Mouse (Mus musculus) MEL (cell line): ENCODE measurements around the gene Spock1. TPM values are rescaled to one million over a fixed set of nuclear protein-coding genes. Genes with fewer than 3 reads are reported as not detected.

Source experiments
- DNase-seq: peaks from one replicate; pipeline ENCODE4 v3.0.0; 2011; ENCODE audit warnings: low read depth, low spot score
- H3K27ac ChIP-seq: 2 replicates; pipeline ENCODE4 v1.5.1; 2012; ENCODE audit warnings: low read depth, mild to moderate bottlenecking, control low read depth, low read length, moderate library complexity; ENCODE audit not compliant: control insufficient read depth
- H3K27me3 ChIP-seq, 2 experiments: fragments of 150-350 bp in 1 of 2; sonication (generic) in 1 of 2; 2 replicates each; pipeline ENCODE4 v1.6.1; 2012; ENCODE audit warnings: low read length in 2 of 2, mild to moderate bottlenecking in 2 of 2, improper control_type of control experiment in 1 of 2, moderate library complexity in 1 of 2; ENCODE audit not compliant: insufficient read depth in 2 of 2, control insufficient read depth in 1 of 2
- H3K36me3 ChIP-seq, 2 experiments: 2 replicates each; pipeline ENCODE4 v1.6.1; 2012 to 2014; ENCODE audit warnings: low read length in 2 of 2, improper control_type of control experiment in 1 of 2, inconsistent platforms in 1 of 2, mild to moderate bottlenecking in 1 of 2; ENCODE audit not compliant: insufficient read depth in 2 of 2, control insufficient read depth in 1 of 2
- H3K4me1 ChIP-seq, 2 experiments: fragments of 150-350 bp in 1 of 2; sonication (generic) in 1 of 2; 2 replicates each; pipeline ENCODE4 v1.6.1; 2012; ENCODE audit warnings: low read length in 2 of 2, improper control_type of control experiment in 1 of 2, mild to moderate bottlenecking in 1 of 2; ENCODE audit not compliant: insufficient read depth in 2 of 2, control insufficient read depth in 1 of 2
- H3K4me3 ChIP-seq, 2 experiments: fragments of 150-350 bp in 1 of 2; sonication (generic) in 1 of 2; 2 replicates each; pipeline ENCODE4 v1.5.1; 2012; ENCODE audit warnings: low read depth in 2 of 2, low read length in 2 of 2, mild to moderate bottlenecking in 2 of 2, moderate library complexity in 2 of 2, control low read depth in 1 of 2, improper control_type of control experiment in 1 of 2; ENCODE audit not compliant: control insufficient read depth in 1 of 2, insufficient read depth in 1 of 2
- H3K79me2 ChIP-seq: 2 replicates; pipeline ENCODE4 v1.6.1; 2012; ENCODE audit warnings: mild to moderate bottlenecking, low read length, moderate library complexity; ENCODE audit not compliant: control insufficient read depth, poor library complexity, insufficient read depth
- H3K9ac ChIP-seq: 2 replicates; pipeline ENCODE4 v1.6.1; 2012; ENCODE audit warnings: low read depth, mild to moderate bottlenecking, control low read depth, low read length, moderate library complexity; ENCODE audit not compliant: control insufficient read depth, poor library complexity, severe bottlenecking
- H3K9me3 ChIP-seq: fragments of 150-350 bp; sonication (generic); replicated peaks from 2 replicates; pipeline ENCODE4 v1.6.1; 2012; ENCODE audit warnings: mild to moderate bottlenecking, low read length, improper control_type of control experiment, moderate library complexity; ENCODE audit not compliant: insufficient read depth
- CHD1 ChIP-seq: IDR thresholded peaks from 2 replicates; pipeline ENCODE4 v1.6.1; 2012; ENCODE audit warnings: low read depth, mild to moderate bottlenecking, inconsistent platforms, low read length, improper control_type of control experiment
- CHD2 ChIP-seq: IDR thresholded peaks from 2 replicates; pipeline ENCODE4 v1.6.1; 2011; ENCODE audit warnings: low read length, improper control_type of control experiment
- ETS1 ChIP-seq: IDR thresholded peaks from 2 replicates; pipeline ENCODE4 v1.6.1; 2012; ENCODE audit warnings: low read depth, mild to moderate bottlenecking, inconsistent platforms, low read length, improper control_type of control experiment, moderate library complexity
- GABPA ChIP-seq: IDR thresholded peaks from 2 replicates; pipeline ENCODE4 v1.6.1; 2012; ENCODE audit warnings: low read depth, mild to moderate bottlenecking, inconsistent platforms, low read length, improper control_type of control experiment, moderate library complexity
- JUND ChIP-seq: IDR thresholded peaks from 2 replicates; pipeline ENCODE4 v1.6.1; 2011; ENCODE audit warnings: low read depth, mild to moderate bottlenecking, improper control_type of control experiment, low read length
- MXI1 ChIP-seq: IDR thresholded peaks from 2 replicates; pipeline ENCODE4 v1.6.1; 2011; ENCODE audit warnings: mild to moderate bottlenecking, low read depth, low read length, improper control_type of control experiment
- MYC ChIP-seq: IDR thresholded peaks from 2 replicates; pipeline ENCODE4 v1.6.1; 2011; ENCODE audit warnings: low read depth, mild to moderate bottlenecking, low read length, improper control_type of control experiment, moderate library complexity
- NRF1 ChIP-seq: IDR thresholded peaks from 2 replicates; pipeline ENCODE4 v1.6.1; 2014; ENCODE audit warnings: low read depth, mild to moderate bottlenecking, inconsistent platforms, low read length, improper control_type of control experiment, moderate library complexity; ENCODE audit not compliant: poor library complexity, insufficient read depth, severe bottlenecking
- POLR2AphosphoS5 ChIP-seq: IDR thresholded peaks from 2 replicates; pipeline ENCODE4 v1.6.1; 2012; ENCODE audit warnings: low read depth, borderline replicate concordance, mild to moderate bottlenecking, inconsistent platforms, low read length, moderate library complexity, mixed read lengths
- RAD21 ChIP-seq: IDR thresholded peaks from 2 replicates; pipeline ENCODE4 v1.6.1; 2011; ENCODE audit warnings: mild to moderate bottlenecking, low read depth, low read length, improper control_type of control experiment
- SMC3 ChIP-seq: IDR thresholded peaks from 2 replicates; pipeline ENCODE4 v1.6.1; 2011; ENCODE audit warnings: low read depth, low read length, improper control_type of control experiment
- ZKSCAN1 ChIP-seq: IDR thresholded peaks from 2 replicates; pipeline ENCODE4 v1.6.1; 2012; ENCODE audit warnings: low read depth, mild to moderate bottlenecking, inconsistent platforms, low read length, improper control_type of control experiment, moderate library complexity
- polyA plus RNA-seq, 2 experiments: library from polyadenylated mRNA; stranded (reverse) in 1 of 2; unstranded in 1 of 2; fragments of >175 nt in 1 of 2; fragments of >200 nt in 1 of 2; gene quantifications; 2 replicates each; pipeline versions ENCODE4 v1.2.1 to v1.2.4; 2012; ENCODE audit warnings: low replicate concordance in 2 of 2, low read depth in 1 of 2; ENCODE audit not compliant: insufficient read length in 2 of 2, insufficient read depth in 1 of 2, missing spikeins in 1 of 2
- total RNA-seq: library from RNA; depleted of rRNA; stranded (reverse); fragments of 300-350 nt; gene quantifications from 2 replicates; pipeline ENCODE4 v1.2.3, GENCODE M21; 2012

Spock1 gene
- total and polyA plus RNA-seq, 3 experiments: not detected

DNA sequence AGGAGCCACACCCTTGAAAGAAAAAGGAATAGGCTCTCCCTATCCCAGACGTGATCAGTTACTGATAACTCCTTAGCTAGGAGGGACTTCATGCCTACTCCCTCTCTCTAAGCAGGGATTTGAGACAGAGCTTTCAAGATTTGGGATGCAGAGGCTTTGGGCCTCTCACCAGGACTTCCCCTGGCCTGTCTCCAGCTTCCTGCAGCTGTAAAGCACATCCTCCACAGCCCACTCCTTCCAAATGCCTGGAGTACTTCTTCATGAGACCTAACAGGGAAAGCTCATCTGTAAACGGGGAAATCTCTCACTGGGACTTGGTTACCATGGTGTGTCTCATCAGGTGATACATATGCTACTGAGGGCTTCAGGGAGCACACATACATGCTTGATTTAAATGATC, 97.3 kb downstream of the Spock1 start:
- H3K27ac ChIP-seq: no peak overlapping the region

DNA sequence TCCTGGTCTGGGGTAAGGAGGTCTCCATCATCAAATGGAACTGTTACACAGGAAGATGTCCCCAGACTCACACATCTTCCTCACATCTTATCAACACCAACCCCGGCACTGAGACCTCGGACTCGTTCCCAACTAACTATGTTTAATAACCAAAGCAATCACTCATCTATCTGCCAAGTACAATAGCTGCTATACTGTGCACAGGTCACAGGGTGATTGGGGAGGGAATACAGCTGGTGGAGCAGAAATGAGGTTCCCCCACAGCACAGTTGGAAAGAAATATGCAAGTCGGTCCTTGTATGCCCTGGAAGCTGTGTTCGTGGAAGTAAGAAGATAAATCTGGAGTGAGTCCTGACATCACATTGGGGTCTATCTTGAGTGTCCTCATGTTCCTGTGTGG, 98.0 kb downstream of the Spock1 start:
- no peak for DNase-seq
- no peaks in the 10 kb centered on the region for H3K9me3 ChIP-seq
- H3K4me3 ChIP-seq: no peak overlapping the region
- TF ChIP-seq MXI1: no peak
- TF ChIP-seq CHD1: no peak
- TF ChIP-seq GABPA: no peak
- no peak for TF ChIP-seq CHD2
- TF ChIP-seq NRF1: no peak
- no peak for TF ChIP-seq MYC
- no peak for TF ChIP-seq JUND
- TF ChIP-seq ZKSCAN1: no peak
- no peak for TF ChIP-seq POLR2AphosphoS5
- no peak for TF ChIP-seq ETS1
- no peak overlapping the region for H3K9ac ChIP-seq
- H3K27ac ChIP-seq: no peak overlapping the region
- H3K36me3 ChIP-seq: no peaks in the 10 kb centered on the region
- H3K79me2 ChIP-seq: no peaks in the 10 kb centered on the region
- no peaks in the 10 kb centered on the region for H3K4me1 ChIP-seq
- no peaks in the 10 kb centered on the region for H3K27me3 ChIP-seq

More for the DNA sequence above, 97.3 kb downstream of the Spock1 start:
- DNase-seq: no peak
- TF ChIP-seq SMC3: no peak
- TF ChIP-seq RAD21: no peak
- TF ChIP-seq GABPA: no peak
- Histone ChIP-seq H3K36me3 (no peaks in the 10 kb centered on the region), H3K4me1 (no peaks in the 10 kb centered on the region), H3K9me3 (no peaks in the 10 kb centered on the region), H3K79me2 (no peaks in the 10 kb centered on the region), H3K27me3 (no peaks in the 10 kb centered on the region), H3K4me3 (no peak overlapping the region), H3K9ac (no peak overlapping the region)

DNA sequence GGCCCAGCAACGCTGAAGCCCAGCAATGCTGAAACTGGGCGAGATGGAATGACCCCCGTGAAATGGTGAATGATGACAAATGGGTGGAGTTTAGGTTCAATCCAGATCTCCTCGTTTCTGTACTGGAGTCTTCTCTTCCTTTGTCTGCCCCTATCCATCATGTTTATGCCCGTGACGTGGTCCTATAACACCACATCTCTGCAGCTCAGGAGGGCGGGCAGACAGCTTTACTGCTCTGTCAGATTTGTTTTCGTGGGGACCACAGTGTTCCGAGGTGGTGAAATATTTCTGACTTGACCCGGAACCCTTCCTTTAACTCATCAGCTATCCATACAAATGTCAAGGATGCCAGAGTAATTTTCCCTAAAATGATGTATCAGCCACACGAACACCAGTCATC, 98.5 kb downstream of the Spock1 start:
- H3K27ac ChIP-seq: no peak overlapping the region
- DNase-seq: no peak
- no peaks in the 10 kb centered on the region for H3K4me1 ChIP-seq
- no peak overlapping the region for H3K4me3 ChIP-seq
- H3K27me3 ChIP-seq: no peaks in the 10 kb centered on the region
- H3K79me2 ChIP-seq: no peaks in the 10 kb centered on the region
- no peaks in the 10 kb centered on the region for H3K36me3 ChIP-seq
- no peak for TF ChIP-seq GABPA
- H3K9ac ChIP-seq: no peak overlapping the region
- H3K9me3 ChIP-seq: no peaks in the 10 kb centered on the region
